Mouse (Mus musculus) spleen, embryonic (tissue): ENCODE data around the gene Vmn1r143.
"Not testable (repeated sequence)": the region's sequence is repeated elsewhere in the genome, so short reads cannot be mapped to it uniquely, and the experiment has no call there.

Experiments used
- CTCF ChIA-PET: fragments of 350-600 bp; sonication (Branson Sonifier 250); formaldehyde crosslinking; loops from one replicate; lab custom pipeline; 2022; lab: Charles Lee

Vmn1r143 gene

GRCm38 (mm10) chr7:22189077-22189476 is at the start of gene Vmn1r143:
Vmn1r143 (plus strand) TSS chr7:22189377.
- CTCF ChIA-PET: not testable (repeated sequence)

- CTCF ChIA-PET: not testable (repeated sequence)
Observed at GRCm38 (mm10) chr7:22163935-22164334, 25.2 kb upstream of the Vmn1r143 start, which contains the start of gene Vmn1r142. Vmn1r142 (minus strand) TSS chr7:22164035.

- CTCF ChIA-PET: not testable (repeated sequence)
Observed at GRCm38 (mm10) chr7:22201164-22201563, 12.0 kb downstream of the Vmn1r143 start, which contains the start of gene Gm8653. Gm8653 (minus strand) TSS chr7:22201264.

GRCm38 (mm10) chr7:22229384-22229783 is 40.2 kb downstream of the Vmn1r143 start, which contains the start of gene Gm8453:
Gm8453 (minus strand) TSS chr7:22229484.
- CTCF ChIA-PET: not testable (repeated sequence)
